Mouse (Mus musculus): Measurements from ENCODE around the gene Rpl34.

- no peak for TF ChIP-seq POLR2A (IDR thresholded peaks at IDR 0.05; ENCODE audit: low read depth, low read length)
- no peak for TF ChIP-seq CTCF (IDR thresholded peaks at IDR 0.05; ENCODE audit: extremely low read depth, insufficient read depth, insufficient read length, insufficient replicate concordance)
These were observed 45.8 kb downstream of the Rpl34 start for GRCm38 (mm10) chr3:130684276-130685013.
